Mouse (Mus musculus) adrenal gland, postnatal 36 days (tissue): ENCODE measurements around the gene Serinc4. TPM values are rescaled to one million over a fixed set of nuclear protein-coding genes. Genes with fewer than 3 reads are reported as not detected.
A peak's percentile ranks its signal among the peaks of the same experiment; 100 is the strongest.

Source experiments
- DNase-seq, 2 experiments: peaks; one replicate each; pipeline ENCODE4 v3.0.0; 2021; ENCODE audit warnings: mixed read lengths in 1 of 2
- total RNA-seq, 2 experiments: library from RNA; stranded (reverse); gene quantifications; 2 replicates each; pipeline ENCODE4 v1.2.3; 2021

Gene Serinc4
- total RNA-seq, 2 experiments from 2014 or later = 0.20 TPM; not detected in 1

DNA sequence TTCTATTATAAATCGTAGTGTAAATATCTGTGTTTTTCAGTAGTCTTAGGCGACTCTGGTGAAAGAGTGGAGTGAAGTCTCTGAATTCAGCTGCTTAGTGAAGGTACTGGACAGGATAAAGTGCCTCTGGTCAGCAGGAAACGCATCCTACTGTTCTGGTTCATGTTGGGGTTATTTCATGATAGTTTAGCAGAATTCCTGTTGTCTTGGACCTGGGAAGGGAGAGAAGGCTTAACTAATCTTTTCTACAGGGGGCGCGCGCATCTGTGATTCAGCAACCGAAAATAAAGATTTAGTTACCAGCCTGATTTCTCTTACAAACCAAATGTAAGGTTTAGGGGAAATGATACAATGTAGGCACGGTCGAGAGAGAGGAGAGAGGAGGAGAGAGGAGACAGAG lies 8.4 kb downstream of the Serinc4 start:
- DNase-seq = peak; percentile 48 to 58

DNA sequence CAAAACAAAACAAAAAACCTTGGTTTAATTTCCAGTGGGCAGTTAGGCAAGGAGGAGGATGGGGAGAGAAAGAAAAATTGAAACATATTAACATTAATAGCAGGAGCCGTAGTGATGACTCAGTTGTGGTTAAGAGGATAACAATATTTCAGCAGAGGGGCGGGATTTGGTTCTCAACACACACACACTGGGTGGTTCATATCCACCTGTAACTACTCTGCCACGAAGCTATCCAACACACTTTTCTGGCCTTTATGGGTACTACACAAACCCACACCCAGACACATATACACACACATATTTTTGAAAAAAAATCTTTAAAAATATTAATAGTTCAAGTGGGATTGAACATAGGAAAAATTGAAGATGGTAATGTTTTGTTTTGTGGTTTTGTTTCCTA lies 9.6 kb downstream of the Serinc4 start:
- no peak for DNase-seq

GRCm38 (mm10) chr2:121446506-121446905 lies 10.1 kb downstream of the Serinc4 start:
- DNase-seq = no peak

- no peak for DNase-seq
Measured at GRCm38 (mm10) chr2:121445117-121445516, 11.5 kb downstream of the Serinc4 start.

DNA sequence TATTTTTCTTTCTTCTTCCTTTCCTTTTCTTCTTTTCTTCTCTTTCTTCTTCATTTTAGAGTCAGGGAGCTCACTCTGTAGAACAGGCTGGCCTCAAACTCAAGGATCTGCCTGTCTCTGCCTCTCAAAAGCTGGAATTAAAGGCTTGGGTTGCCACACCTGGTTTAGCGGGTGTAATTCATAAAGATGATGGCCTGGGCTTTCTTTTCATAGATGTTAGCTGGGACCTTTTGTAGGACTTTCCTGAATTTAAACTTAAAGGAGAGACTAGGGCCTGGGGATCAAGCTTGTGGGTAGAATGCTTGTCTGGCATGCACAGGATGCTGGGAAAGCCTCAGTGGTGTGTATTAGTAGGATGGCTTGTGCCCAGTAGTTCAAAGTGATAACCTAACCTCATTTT lies 12.4 kb downstream of the Serinc4 start, which contains the start of gene Ell3:
Ell3 (minus strand) TSS at position 101 of the 400 bp plus-strand sequence.
- DNase-seq = no peak

DNA sequence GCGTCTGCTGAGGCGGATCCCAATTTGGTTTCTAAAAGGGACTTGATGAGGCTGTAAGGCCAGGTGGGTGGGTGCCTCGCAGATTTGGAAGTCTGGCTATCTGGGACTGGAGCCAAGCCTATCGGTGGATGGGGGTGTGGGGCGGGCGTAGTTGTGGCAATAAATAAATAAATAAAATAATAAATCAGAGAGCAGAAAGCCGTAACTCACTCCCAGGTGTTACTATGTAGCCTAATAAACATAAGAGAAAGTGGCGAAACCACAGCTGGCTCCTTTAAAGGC lies 13.6 kb downstream of the Serinc4 start:
- DNase-seq = no peak

GRCm38 (mm10) chr2:121442259-121443067 lies 14.1 kb downstream of the Serinc4 start:
- DNase-seq = peak; percentile 86 to 91

DNA sequence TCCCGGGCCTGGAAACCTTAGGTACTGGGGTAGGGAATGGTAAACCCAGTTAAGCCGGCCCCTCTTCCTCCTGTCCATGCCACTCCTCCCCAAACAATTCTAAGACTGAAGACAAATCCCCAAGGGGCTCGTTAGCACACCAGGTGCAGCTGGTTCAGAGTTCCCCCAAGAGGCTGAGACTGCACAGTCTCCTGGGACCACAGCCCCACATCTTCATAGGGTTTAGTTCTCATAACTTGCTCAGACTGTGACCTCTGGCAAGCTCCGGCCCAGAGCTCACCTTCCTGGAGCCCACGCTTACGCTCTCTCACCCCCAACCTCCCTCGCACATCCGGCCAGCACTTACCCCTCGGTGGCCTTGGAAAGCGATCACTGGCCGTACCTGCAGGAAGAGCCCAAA lies 14.8 kb downstream of the Serinc4 start:
- no peak for DNase-seq

DNA sequence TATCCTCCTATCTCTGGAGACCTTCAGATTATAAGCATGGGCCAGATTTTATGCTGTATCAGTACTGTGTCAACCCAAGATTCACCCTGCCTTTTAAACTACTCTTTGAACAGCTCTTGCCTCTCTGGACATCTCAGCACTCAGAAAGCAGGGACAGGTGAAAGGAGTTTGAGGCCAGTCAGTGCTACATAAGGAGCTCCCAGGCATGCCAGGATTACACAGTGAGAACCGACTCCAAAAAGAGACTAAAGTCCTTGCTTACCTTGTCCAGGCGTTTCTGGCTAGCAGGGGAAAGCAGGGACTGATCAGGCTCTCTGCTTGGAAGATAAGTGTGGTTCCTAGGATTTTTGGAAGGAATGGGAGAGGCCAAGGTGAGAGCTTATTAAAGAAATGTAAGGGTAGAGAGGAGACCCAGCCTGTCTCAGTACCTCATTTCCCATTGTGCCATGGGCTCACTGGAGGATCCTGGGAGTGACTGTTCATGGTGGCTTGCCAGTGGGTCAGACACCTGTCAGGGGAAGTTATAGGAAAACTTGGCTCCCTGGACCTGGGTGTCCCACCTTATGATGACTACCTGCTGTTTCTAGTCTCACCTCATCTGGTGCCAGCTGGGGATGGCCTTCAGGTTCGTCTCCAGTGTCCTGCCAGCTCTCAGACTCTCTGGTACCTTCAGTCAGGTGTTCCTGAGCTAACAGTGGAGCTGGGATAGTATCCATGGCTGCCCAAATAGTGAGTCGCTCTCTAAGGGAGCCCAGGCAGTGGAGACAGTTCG lies 15.6 kb downstream of the Serinc4 start:
- DNase-seq = no peak

- DNase-seq = no peak
Measured at GRCm38 (mm10) chr2:121439746-121440145, 16.8 kb downstream of the Serinc4 start.

- no peak for DNase-seq
Measured at GRCm38 (mm10) chr2:121434854-121435253, 21.7 kb downstream of the Serinc4 start.

DNA sequence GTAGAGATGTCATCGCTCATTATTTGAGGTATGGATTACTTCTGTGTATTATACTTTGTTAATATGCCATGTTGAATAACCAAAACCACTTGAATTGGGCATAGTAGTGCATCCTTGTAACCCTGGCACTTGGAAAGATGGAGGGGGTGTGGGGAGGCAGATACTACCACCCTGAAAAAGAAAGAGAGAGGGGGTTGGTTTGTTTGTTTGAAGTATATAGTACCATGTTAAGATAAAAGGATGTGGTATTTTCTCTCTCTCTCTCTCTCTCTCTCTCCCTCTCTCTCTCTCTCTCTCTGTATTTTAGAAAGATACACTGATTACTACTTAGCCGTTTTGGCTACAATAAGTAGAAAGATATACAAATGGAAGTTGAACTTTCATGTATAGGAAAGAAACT lies 30.7 kb downstream of the Serinc4 start:
- DNase-seq = no peak

DNA sequence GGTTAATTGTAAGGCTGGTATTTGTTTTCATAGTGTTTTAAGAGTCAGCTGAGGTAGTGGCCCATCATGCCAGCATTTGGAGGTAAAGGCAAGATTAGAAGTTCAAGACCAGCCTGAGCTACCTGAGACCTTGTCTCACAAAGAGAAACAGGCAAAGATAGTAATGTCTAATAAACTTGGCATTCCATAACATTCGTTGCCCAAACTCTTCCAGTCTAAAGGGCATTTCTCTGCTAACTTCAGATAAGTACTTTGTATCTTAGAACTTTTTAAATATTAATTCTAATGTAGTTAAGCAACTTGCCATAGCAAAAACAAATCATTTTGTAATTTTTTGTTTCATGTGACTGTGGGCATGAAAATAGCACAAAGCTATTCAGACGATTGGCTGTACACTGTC lies 33.4 kb downstream of the Serinc4 start:
- no peak for DNase-seq

DNA sequence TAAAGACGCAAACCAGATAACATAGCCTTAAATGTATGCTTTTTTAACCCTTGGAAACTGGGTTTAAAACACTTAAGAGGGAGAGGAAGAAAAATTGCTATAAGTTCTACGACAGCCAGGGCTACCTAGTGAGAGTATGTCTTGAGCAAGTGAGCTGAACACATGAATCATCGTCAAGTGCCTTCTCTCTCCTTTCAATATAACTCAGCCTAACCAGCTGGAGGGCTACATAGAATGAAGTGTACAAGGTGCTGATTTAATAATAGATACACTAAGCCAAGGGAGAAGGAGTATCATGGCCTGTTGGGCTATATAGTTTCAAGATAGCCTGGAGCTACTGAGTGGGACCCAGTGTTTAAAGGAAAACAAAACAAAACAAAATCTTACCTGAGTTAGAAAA lies 38.1 kb downstream of the Serinc4 start:
- DNase-seq = no peak

DNA sequence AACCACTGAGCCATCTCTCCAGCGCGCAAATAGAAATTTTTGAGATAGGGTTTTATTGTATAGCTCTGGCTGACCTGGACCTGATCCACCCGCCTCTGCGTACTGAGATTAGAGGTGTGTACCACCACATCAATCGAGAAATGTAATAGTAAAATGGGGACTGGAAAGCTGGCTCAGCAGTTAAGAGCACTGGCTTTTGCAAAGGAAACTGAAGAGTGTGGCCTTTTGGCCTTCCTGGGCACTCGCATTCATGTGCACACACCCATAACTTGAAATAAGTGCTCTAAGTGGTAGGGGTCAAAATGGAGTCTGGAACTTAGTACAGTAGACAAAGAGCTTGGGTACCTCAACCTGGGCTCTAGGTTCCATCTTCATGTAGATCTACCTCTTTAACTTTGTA lies 40.2 kb downstream of the Serinc4 start:
- no peak for DNase-seq

- DNase-seq = no peak
Measured at GRCm38 (mm10) chr2:121415591-121415990, 41.0 kb downstream of the Serinc4 start.

GRCm38 (mm10) chr2:121415103-121415502 lies 41.5 kb downstream of the Serinc4 start:
- DNase-seq = no peak

DNA sequence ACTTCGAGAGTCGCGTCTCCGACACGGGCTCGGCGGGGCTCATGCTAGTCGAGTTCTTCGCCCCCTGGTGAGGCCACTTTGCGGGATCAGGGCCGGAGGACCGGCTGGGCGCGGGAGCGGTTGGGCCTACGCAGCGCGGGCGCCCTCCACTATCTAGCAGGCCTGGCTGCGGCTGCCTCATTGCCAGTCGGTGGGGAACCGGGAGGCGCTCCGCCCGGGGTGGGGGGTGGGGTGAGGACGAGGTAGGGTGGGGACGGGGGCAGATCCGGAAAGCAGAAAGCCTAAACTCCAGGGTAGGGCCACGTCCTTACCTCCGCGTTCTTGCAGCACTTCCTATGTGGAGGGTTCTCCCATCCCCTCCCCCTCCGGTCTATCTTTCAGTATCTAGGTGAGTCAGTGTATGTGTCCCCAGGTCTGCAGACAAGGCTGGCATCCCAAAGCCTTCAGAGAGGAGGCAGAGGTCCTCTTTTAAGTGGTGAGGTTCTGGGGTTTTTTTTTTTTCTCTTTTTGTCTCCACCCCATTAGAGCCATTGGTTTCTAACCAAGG lies 42.4 kb downstream of the Serinc4 start:
- DNase-seq = peak; percentile 46 to 66

GRCm38 (mm10) chr2:121413387-121414042 lies 43.1 kb downstream of the Serinc4 start, which contains the start of the genes Pdia3 and Catsper2:
Gene Pdia3 (plus strand): TSS chr2:121413775.
Gene Catsper2 (minus strand): TSS chr2:121413792.
- peak; percentile 98 to 99 for DNase-seq

- peak; percentile 50 to 62 for DNase-seq
Measured at GRCm38 (mm10) chr2:121412843-121413386, 43.7 kb downstream of the Serinc4 start.

DNA sequence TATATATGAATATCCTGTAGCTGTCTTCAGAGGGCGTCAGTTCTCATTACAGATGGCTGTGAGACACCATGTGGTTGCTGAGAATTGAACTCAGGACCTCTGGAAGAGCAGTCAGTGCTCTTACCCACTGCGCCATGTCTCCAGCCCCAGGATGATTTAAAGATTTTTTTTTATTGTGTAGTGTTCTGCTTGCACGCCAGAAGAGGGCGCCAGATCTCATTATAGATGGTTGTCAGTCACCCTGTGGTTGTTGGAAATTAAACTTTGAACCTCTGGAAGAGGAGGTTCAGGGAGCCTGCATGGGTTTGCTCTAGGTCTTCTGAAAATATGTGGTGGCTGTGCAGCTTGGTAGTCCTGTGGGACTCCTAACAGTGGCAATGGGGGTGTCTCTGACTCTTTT lies 48.4 kb downstream of the Serinc4 start:
- DNase-seq = peak; percentile 50 to 51

DNA sequence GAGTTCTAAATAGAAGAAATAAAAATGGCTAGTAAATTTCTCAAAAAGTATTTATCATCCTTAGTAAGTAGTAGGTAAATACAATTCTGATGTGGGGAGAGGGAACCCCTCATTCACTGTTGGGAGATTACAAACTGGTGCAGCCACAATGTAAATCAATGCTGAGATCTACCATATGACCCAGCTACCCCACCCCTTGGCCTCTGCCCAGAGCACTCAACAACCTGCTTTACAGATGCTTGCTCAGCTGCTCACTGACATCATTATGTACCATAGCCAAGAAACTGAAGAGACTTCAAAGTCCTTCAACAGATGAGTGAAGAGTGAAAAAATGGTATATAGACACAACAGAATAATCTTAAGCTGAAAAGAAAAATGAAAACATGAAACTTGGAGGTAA lies 53.3 kb downstream of the Serinc4 start:
- no peak for DNase-seq
